Mouse (Mus musculus) embryonic fibroblast, embryonic 13.5 days (primary cell): Measurements from ENCODE around the gene Hist2h2be. TPM values are rescaled to one million over a fixed set of nuclear protein-coding genes. Genes with fewer than 3 reads are reported as not detected.

Experiments used
- H3K27ac ChIP-seq: 2 replicates; pipeline ENCODE4 v1.5.1; 2012; ENCODE audit warnings: low read length, control low read depth, inconsistent platforms; ENCODE audit not compliant: insufficient read depth
- H3K4me1 ChIP-seq: 2 replicates; pipeline ENCODE4 v1.6.1; 2011; ENCODE audit warnings: low read length; ENCODE audit not compliant: control insufficient read depth, insufficient read depth
- H3K4me3 ChIP-seq: 2 replicates; pipeline ENCODE4 v1.5.1; 2011; ENCODE audit warnings: mild to moderate bottlenecking, control low read depth, low read length; ENCODE audit not compliant: insufficient read depth
- CTCF ChIP-seq: IDR thresholded peaks from 2 replicates; pipeline ENCODE4 v1.5.1; 2011; ENCODE audit warnings: mild to moderate bottlenecking, control low read depth, low read length, moderate library complexity, borderline replicate concordance; ENCODE audit not compliant: insufficient read depth
- POLR2A ChIP-seq: IDR thresholded peaks from 2 replicates; pipeline ENCODE4 v1.6.1; 2011; ENCODE audit warnings: low read depth, mild to moderate bottlenecking, control low read depth, low read length, moderate library complexity
- polyA plus RNA-seq: library from polyadenylated mRNA; stranded (reverse); fragments of >200 nt; gene quantifications from 2 replicates; pipeline ENCODE4 v1.2.4, GENCODE M21; 2011; ENCODE audit warnings: low read depth; ENCODE audit not compliant: missing spikeins, insufficient read length

Gene Hist2h2be
- polyA plus RNA-seq, 1 experiment: 1.2 TPM

- peaks cover 4% of the 10 kb centered on the region; the same call in 1 of the 2 replicates for H3K4me1 ChIP-seq
Observed at GRCm38 (mm10) chr3:96247356-96248140, 26.6 kb downstream of the Hist2h2be start.

GRCm38 (mm10) chr3:96248141-96249033, 27.5 kb downstream of the Hist2h2be start:
- H3K4me1 ChIP-seq: peaks cover 4% of the 10 kb centered on the region; the same call in 1 of the 2 replicates
- peak overlapping the region; percentile 5 for H3K4me3 ChIP-seq
- H3K27ac ChIP-seq: no peak overlapping the region
- TF ChIP-seq CTCF: no peak
- TF ChIP-seq POLR2A: 0 out of 2 replicates have a peak, but pooled peaks have one; percentile 53

More at GRCm38 (mm10) chr3:96247356-96248140, 26.6 kb downstream of the Hist2h2be start:
- H3K27ac ChIP-seq: peak overlapping the region; percentile 48; the same call in 1 of the 2 replicates
- peak overlapping the region; percentile 67 for H3K4me3 ChIP-seq
- peak; percentile 57 for TF ChIP-seq POLR2A
- no peak for TF ChIP-seq CTCF

DNA sequence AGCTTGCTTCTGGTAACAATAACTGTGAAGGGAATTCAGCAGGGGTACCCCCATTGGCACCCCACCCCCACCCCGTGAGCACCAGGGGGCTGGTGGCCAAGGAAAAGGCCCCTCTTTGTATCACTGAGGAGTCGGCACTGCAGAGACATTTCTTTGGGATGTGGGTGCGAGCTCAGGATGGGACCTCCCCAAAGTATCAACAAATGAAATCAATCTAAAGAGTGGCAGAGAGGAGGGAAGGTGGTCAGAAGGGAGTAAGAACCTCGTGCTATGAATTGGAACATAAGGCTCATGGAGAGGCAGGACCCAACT, 28.1 kb downstream of the Hist2h2be start:
- TF ChIP-seq CTCF: no peak
- no peak for TF ChIP-seq POLR2A
- Histone ChIP-seq H3K27ac (no peak overlapping the region), H3K4me3 (peak overlapping the region; percentile 5; the same call in 1 of the 2 replicates), H3K4me1 (peaks cover 4% of the 10 kb centered on the region; the same call in 1 of the 2 replicates)

- H3K4me1 ChIP-seq: no peaks in the 10 kb centered on the region; the same call in 1 of the 2 replicates
- no peak overlapping the region for H3K4me3 ChIP-seq
- H3K27ac ChIP-seq: no peak overlapping the region
- no peak for TF ChIP-seq CTCF
- no peak for TF ChIP-seq POLR2A
Observed at GRCm38 (mm10) chr3:96250890-96251289, 30.0 kb downstream of the Hist2h2be start.

GRCm38 (mm10) chr3:96251787-96252186, 30.9 kb downstream of the Hist2h2be start:
- Histone ChIP-seq H3K4me1 (no peaks in the 10 kb centered on the region; the same call in none of the 2 replicates), H3K4me3 (no peak overlapping the region)
- no peak for TF ChIP-seq POLR2A
- no peak for TF ChIP-seq CTCF

GRCm38 (mm10) chr3:96254683-96255355, 33.9 kb downstream of the Hist2h2be start:
- TF ChIP-seq CTCF (no peak), POLR2A (0 out of 2 replicates have a peak, but pooled peaks have one; percentile 16)
- no peaks in the 10 kb centered on the region; the same call in 1 of the 2 replicates for H3K4me1 ChIP-seq

More at GRCm38 (mm10) chr3:96251787-96252186, 30.9 kb downstream of the Hist2h2be start:
- no peak overlapping the region for H3K27ac ChIP-seq

DNA sequence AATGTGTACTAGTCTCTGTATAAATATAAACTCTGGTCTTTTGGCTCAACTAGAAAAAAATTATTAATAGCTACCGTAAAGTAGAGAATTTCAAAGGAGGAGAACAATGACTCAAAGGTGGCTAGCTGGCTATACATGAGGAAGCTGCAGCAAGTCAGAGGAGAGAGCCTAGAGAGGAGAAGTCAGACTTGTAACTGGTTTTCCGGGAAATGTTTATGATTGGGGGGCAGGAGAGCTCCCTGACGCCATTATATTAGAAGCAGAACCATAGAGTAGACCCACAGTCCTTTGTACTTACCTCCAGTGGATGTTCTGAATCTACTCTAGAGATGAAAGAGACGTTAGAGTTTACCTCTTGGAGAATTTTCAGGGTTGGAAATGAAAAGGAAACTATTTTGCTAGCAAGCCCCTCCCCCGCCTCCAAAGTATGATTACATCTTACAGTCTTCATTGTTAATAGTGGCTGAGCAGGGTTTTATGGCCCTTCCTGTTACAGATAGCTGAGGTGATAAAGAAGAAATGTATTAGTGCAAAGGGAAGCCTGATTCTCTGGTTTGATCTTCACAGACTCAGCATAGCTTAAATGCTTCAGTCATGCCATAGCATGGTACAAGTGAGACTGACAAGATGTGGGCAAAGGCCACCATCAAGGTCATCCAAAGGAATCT, 35.1 kb downstream of the Hist2h2be start:
- Histone ChIP-seq H3K4me1 (no peaks in the 10 kb centered on the region; the same call in 1 of the 2 replicates), H3K4me3 (no peak overlapping the region), H3K27ac (no peak overlapping the region)
- no peak for TF ChIP-seq POLR2A
- no peak for TF ChIP-seq CTCF

More at GRCm38 (mm10) chr3:96254683-96255355, 33.9 kb downstream of the Hist2h2be start:
- Histone ChIP-seq H3K27ac (no peak overlapping the region), H3K4me3 (no peak overlapping the region)

DNA sequence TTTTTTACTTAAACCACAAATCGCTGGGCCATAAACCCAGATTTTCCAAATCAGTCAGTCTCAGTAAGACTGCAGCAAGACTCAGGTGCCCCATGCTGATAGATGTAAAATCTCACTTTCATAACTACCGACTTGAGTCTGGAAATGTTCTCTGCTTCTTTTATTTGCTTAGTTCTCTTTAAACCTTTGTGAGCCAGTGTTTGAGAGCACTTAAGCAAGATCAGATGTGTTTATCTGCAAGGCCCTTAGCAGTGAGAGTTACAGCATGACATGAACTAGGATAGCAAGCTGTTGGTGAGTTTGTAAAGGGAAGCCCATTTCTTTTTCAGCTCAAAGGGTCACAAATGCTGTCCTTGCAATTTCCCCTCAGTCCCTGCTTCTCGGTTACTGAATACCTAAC, 36.3 kb downstream of the Hist2h2be start:
- H3K4me1 ChIP-seq: peaks cover 4% of the 10 kb centered on the region; the same call in 1 of the 2 replicates
- TF ChIP-seq POLR2A: no peak
- no peak for TF ChIP-seq CTCF
- H3K4me3 ChIP-seq: no peak overlapping the region
- no peak overlapping the region for H3K27ac ChIP-seq
